Mouse (Mus musculus) lung, postnatal 0 days (tissue): ENCODE data around the gene Rptor.

Experiments
- CTCF ChIP-seq: IDR thresholded peaks from 2 replicates; pipeline ENCODE4 v1.5.1; 2016; ENCODE audit warnings: antibody characterized with exemption, mild to moderate bottlenecking
- EP300 ChIP-seq: IDR thresholded peaks from 2 replicates; pipeline ENCODE4 v1.6.1; 2016; ENCODE audit warnings: antibody characterized with exemption, mild to moderate bottlenecking, control low read depth

DNA sequence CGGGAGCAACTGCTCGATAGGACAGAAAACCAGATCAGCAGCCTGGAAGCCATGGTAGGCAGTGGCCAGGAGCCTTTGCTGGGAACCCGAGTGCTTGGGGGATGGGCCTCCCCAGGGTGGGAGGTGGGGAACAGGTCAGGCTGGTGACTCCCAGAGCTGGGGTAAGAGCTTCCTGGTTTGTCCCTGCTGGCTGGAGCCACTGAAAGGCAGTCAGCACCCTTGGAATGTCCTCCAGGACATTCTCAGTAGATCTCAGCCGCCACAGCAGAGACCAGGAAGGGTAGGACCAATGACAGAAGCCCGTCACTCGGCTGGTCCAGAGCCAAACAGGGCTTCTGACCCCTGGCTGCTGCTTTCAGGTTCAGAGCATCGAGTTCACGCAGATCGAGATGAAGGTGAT lies 313.0 kb downstream of the Rptor start:
- no peak for TF ChIP-seq CTCF
- TF ChIP-seq EP300 = no peak
